Mouse (Mus musculus): ENCODE results near the gene D430042O09Rik.
A peak's percentile ranks its signal among the peaks of the same experiment; 100 is the strongest.

The D430042O09Rik gene

DNA sequence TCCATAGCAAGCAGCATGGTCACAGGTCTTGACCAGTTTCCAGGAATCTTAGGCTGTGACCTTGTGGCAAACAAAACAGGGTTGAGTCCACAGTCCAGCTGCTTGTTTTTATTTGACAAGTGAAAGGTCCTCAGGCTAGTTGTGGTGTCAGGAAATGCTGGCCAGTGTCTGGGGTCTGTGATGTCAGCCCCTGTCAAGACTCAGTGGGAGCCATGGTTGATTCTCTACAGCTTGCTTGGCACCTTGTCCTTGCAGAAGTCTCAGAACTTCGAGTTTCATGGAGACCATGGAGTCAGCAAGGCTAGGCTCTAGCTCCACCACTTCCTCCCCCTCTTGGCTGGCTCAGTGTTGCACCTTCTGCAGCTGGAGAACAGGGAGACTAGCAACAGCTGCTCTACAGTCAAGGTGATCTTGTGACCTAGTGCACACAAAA, 33.6 kb downstream of the D430042O09Rik start:
- no peak for DNase-seq

DNA sequence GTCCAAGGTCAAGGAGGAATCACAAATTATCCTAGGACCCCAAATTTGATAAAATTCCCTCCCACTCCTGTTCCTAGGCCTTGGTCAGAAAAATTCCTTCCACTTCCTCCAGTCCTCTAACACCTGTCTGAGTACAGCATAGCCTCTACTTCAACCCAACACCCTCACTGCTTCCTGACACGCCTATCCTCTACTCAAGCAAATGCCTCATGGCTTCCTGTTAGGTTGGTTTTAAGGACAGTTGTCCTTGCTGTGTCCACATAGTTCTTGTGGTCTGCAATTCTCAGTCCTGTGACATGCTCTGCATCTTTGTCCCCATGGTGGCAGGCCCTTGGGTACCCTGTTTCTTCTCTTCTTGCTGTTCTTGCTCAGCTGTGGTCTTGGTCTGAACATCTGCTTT, 37.1 kb downstream of the D430042O09Rik start:
- DNase-seq, result no peak

DNA sequence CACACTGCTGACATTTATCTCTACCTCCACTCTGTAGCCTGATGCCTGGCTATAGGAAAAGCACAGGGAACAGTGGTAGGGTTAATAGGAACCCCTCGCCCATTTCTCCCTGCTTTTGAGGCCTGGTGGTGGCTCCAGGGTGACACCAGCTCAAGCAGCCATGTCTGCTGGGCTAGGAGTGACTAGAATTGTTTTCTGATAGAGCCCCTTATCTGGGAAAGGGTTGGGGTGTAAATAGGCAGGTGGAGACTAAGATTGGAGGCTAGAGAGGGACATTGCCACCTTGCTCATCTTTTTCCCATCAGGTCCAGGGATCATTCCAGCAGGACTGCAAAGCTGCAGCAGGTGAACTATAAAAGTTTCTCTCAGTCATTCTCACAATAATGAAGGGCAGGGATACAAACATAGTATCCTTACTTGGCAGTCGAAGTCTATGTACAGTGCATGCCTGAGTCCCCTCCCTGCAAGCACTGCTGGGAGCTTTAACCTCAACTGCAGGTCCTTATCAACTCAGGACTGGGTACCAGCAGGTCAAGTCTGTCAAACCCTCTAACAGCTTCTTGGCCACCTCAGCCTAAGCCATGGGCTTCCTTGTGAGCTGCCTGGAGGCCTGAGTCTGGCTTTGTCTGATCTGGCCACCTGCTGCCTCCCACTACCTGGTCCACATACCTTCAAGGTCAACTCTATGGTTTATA, 39.1 kb downstream of the D430042O09Rik start:
- DNase-seq, result no peak

DNA sequence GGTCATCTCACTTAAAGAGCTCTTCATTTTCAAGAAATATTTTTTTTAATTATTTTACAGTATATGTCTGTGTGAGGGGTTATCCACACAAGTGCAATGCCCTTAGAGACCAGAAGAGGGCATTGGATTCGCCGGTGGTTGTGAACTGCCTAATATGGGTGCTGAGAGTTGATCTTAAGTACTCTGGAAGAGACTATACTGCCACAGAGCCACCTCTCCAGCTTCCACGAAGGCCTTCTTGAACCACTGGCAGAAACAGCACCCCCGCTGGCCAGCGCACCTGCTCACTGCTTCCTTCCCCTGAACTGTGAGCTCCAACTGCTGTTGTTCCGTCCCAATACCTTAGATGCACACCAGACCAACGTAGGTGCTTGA, 39.6 kb downstream of the D430042O09Rik start:
- peak; percentile 33 to 51 for DNase-seq

DNA sequence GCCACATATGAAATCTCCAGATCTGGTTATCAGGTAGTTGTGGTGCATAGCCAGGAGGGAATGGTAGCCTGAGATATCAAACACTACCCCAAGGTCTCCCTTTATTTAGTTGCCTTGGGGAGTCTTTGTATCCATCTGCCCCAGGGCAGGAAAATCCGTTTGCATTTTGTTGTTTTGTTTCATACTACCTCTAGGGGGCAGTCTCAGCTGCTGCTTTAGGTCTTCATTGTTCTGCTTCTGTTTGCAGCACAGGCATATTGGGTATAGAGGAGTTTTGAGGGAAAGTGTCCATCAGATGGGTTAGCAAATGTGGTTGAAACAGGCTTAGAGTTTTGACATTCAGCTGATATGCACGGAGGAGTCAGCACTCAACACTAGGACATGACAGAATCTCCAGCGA, 40.5 kb downstream of the D430042O09Rik start:
- peak; percentile 26 to 54 for DNase-seq

DNA sequence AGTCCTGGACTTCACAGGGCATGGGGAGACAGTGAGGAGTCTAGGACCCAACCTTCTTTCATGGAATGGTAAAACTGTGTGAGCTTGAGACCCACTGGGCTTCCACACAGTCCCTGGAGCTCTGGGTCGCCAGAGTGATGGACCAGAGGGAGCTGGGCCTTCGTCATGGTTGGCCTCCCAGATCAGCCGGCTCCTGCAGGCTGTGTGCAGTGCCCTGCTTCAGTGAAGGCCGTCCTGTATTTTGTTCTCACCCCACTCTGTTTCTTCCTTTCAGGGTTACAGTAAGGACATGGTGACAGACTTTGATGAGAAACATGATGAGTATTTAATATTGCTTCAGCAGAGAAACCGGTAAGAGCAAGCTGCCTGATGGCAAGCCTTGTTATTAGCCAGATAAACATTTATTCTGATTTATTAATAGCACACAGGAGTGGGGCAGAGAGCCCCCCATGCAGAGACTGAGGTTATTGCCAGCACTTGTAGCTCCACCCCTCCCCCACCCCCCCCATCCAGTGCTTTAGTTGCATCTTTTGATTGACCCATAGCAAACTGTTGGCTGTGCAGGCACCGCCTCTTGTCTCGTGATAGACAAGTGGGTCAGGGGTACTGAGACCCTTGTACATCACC, 45.1 kb downstream of the D430042O09Rik start:
- DNase-seq, result no peak

DNA sequence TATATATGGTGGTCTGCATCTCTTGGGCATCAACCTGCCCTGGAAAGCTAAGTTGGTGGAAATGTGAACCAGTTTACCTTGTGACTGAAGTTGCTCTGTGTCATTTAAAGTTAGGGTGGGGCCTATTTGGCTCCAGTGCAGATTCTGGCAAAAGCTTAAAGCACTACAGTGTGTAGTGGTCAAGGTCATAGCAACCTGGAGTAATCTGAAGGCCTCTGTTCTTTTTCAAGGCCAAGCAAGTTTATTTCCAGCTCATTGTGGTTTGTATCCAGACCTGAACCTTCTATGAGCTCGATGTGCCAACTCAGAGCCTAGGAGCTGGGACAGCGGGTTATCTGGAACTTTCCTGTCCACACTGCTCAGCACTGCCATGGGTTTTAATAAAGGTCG, 45.6 kb downstream of the D430042O09Rik start:
- DNase-seq, result no peak

DNA sequence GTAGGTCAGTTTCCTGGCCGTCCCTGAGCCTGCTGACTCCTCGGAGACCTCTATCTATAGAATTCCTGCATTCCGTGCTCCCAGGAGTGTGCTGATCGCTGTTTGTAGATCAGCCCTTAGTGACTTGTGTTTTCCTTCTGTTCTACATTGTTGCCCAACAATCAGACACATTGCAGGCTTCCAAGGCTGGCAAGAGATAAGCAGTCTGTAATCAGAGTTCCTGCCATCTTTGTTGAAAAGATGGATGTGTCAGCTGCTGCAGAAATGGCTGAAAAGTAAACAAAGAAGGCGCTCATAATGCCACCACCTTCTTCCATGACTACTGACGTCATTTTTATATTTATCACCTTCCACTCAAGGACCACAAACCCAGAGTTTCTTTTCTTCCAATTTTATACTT, 49.1 kb downstream of the D430042O09Rik start:
- DNase-seq, result no peak

DNA sequence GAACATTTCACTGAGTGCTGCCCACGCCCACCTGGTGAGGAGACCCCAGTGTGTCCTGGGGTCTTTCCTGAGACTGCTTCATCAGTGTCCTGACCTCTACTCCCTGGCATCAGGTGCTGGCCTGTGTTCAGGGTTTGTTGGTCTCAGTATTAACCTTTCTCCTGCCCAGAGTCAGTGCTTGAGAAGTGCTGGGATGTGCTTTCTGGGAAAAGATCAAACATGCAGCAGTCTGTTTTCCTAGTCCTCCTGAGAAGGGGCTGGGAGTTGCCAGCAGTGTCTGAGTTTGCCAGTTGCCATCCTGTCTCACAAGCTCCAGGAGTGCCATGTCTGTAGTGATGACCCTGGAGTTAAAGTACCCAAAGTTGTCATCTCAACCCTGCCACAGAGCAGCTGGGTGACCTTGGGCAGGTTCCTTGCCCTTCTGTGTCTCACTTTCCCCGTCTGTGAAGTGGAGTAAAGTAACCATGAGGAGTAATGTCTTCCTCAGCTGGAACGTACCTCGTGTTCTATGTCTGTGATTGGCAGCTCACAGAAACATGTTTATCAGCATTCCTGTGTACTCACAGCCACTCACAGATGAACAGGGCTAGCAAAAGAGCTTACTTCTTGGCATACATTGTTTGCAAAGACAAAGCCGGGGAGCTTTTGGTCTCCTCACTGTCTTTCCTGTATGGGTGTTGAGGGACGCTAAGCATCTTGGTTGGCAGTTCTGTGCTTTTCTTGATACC, 50.4 kb downstream of the D430042O09Rik start:
- no peak for DNase-seq

DNA sequence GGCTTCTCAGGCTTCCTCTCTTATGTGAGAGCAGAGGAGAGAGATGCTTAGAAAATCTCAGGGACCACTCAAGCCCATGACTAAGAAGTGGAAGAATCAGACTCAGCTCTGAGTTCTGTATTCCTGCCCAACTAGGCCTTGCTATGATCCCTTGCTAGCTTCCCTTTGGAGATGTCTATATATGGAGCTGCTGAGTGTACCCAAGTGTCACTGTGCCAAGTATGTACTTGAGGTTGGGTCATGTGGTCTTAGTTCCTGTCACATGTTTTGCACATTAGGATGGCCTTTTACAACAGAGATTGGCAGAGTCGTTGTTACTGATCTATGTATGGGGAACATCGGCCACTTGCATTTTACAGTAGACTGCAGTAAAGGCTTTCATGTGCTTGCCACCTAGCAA, 54.6 kb downstream of the D430042O09Rik start:
- no peak for DNase-seq

DNA sequence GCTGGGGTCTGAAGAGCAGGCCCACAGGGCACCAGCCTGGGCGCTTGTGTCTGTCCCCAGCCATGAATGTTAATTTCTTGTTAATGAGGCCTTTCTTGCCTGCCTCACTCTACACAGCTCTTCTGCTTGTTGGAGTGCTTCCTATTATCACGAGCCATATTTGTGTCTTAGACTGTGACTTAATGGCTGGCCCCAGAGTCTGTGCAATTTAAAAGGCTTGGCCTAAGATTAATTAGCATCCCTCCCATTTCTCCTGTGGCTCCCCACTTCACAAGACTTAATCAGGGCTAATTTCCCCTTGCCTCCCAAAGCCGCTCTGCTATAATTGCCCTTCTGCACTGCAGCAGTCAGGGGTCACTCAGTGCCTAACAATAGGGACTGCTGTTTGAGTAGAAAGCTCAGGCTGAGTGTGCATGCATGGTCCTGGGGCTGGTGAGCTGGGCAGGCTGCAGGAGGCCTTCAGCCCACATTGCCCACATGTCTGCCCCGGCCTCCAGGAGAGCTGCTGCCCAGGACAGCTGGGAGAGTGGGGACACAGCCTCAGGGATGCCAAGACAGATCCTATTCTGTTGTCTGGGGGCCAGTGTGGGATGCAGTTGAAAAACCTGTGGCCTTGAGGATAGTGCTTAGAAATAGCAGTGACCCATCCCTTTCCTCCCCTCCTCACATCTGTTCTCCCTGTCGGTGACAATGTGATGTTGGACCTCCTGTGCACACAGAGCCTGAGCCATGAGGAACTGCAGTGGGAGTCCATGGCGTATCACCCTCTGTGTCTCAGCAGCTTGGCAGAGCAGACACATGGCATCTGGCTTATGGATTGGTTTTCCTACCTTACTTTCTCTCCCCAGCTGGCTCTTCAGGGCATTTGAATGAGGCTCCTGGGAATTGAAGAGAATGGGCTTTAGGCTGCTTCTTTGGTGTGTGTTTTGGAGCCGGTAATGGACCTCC, 55.5 kb downstream of the D430042O09Rik start:
- DNase-seq, result no peak

DNA sequence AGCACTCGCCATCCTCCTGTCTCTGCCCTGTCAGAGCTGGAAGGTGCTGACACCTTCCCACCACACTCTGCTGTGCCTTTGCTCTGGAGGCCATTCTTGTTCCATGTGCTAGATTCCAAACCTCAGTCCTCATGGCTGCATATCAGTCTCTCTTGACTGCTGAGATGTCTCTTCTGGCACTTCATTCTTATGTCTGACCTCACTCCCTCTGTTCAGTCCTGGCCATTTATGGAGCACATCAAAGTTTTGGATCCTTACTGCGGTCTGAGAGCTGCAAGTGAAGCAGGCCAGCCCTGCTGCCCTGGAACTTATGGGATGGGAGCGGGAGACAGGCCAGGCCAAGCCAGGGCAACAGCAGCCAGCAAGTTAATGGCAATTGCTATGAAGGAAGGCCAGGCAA, 56.7 kb downstream of the D430042O09Rik start:
- DNase-seq, result no peak

DNA sequence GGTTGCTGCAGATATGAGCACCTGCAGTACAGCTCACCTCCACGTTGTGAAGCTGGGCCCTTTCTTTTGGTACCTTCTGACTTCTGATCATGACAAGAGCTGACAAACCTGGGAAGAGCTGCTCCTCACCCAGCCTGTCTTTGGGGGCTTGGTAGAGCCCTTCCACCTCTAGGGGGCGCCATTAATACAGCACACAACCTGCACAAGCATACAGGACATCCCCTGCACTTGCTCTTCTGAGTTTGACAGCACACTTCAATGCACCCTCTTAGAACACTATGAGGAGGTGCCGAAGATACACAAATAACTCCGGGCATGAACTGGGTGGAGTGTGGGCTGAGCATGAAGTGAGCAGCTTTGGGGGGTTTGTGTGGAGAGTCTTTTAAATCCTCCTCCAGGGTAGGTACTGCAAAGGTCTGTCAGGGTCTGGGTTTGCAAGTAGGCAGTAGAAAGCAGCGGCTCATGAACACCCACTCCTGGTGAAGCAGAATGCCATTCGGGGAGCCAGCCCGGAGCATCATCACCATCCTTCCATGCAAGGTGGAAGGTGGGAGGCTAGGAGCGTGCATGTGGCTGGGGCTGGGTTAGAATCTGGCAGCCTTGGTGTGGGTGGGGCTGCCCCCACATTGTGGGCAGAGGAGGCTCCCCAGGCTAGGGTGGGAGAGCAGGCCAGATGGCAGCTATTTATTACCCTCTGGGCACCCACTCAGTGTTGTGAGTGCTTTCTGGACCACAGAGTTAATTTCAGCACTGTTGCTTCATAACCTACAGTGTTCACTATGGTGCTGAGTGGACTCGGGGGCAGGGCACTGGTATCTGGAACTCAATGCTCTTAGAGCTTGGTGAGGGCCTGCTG, 59.5 kb downstream of the D430042O09Rik start:
- DNase-seq, result peak; percentile 87 to 89

DNA sequence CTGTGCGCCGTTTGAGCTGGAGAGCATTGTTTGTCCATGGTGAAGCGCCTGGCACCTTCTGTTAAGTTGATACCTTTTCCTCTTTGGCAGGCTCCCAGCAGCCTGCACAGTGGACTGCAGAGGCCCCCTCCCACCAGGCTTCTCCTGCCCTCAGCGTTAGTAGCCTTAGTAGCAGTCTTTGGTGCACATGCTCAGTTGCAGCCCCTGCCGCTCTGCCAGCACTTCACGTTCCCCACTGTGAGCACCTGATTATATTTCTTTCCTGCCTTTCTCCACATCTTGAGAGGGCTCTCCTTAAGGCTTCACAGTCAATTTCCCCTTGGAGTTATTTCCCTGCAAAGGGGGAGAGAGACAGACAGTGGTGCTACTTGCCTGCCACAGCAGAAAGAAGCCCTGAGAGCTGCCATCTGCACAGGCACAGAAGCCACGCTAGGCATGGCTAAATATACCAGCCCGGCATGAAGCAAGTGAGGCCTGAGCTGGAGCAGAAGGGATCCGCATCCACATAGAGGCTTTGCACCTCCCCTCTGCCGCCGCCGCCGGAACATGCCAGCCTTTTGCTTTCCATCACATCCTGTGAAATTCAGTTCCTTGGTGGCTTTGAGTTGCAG, 65.4 kb downstream of the D430042O09Rik start:
- DNase-seq, result peak; percentile 73 to 79

DNA sequence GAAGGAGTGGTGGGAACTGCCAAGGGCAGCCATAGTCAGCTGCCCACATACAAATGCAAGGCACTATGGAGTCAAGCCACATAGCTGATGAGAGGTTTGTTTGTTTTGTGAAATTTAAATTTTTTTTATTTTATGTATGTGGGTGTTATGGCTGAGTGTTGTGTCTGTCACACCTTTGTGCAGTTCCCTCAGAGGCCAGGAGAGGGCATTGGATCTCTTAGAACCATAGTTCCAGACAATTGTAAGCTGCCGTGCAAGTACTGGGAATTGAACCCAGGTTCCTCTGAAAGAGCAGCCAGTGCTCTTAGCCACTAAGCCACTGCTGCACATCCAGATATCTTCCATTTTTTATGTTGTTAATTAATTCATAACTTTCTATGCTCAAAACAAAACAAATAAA, 75.5 kb downstream of the D430042O09Rik start:
- DNase-seq, result peak in 1 of 2 experiments; percentile 39

DNA sequence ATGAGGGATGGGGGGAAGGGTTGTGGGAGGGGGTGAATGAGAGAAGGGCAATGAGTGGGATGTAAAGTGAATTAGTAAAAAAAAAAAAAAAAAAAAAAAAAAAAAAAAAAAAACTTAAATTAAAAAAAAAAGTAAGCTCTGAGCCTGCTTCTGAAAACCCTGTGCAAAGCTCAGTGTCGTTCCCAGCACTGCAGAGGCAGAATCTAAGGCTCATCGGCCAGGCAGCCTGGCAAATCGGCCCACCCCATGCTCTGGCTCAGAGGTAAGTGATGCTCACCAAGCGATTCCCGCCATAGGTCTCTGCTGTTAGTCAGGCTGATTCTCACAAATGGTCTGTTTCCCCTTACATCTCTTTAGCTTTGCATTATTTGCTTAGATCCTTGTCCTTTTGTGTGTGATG, 78.4 kb downstream of the D430042O09Rik start:
- no peak for DNase-seq

DNA sequence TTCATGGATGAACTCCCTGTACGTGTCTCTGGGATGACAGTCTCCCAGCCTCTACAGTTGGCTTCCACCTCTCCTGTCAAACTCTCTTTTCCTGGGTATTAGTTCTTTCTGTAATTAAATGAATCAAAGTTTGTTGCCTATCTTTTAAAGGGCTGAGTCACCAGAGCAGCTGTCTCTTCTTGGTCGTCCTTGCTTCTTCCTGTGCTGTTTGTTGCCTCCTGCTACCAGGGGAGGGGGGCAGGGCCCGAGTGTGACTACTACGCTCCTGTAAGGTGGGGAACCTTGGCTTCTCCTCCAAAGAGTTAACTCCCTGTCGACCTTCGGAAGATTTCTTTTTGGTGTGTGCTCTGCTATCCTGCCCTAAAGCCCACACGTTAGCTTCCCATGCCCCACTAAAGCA, 79.4 kb downstream of the D430042O09Rik start:
- no peak for DNase-seq

DNA sequence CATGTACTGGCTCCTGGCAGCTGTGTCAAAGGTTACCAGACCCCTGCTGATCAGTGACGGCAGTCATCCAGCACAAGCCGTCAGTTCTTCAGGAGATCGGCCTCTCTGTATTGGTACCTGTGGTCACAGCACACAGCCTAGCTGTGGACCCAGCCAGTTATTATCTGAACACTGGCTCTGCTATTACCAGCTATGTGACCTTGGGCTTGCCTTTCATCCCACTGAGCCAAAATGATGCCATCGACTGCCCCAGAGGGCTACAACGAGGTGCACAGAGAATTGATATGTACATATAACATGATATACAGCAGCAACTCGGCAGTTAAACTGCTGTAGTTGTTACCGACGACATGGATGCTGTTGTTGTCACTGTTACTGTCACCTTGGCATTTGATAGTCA, 82.4 kb downstream of the D430042O09Rik start:
- no peak for DNase-seq

DNA sequence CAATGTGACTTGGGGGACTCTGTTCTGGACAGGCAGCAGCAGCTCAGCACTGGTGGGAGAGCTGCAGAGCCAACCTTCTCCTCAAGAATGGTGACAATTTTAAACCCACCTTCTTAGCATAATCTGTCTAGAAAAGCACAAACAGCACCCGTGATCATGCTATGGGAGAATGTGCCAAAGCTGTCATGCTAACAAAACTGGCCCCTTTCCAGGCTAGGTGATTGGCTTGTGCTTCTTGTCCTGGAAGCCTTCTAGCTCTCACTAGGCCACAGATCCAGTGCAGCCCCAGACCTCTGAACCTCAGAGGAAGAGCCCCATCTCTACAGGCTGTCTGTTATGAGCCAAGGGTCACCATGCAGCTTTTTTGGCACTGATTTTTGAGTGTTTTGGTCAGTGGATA, 98.9 kb downstream of the D430042O09Rik start:
- DNase-seq, result peak; percentile 43 to 54

DNA sequence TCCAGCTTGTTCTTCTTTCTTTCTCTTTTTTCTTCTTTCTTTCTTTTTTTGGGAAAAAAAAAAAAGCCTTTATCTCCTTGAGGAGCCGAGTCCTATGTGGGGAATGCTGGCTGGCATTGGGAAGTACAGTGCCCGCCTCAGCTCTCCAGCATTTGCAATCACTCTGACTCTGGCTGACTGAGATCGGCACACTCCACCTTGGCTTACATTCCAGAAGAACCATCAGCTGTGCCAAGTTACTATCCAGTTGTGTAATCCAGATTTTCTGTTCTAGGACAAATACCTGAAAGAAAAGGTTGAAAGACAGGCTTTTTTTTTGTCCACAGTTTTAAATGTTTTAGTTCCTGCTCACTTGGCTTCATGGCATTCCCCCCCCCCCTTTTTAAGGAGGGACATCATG, 100.5 kb downstream of the D430042O09Rik start:
- no peak for DNase-seq

DNA sequence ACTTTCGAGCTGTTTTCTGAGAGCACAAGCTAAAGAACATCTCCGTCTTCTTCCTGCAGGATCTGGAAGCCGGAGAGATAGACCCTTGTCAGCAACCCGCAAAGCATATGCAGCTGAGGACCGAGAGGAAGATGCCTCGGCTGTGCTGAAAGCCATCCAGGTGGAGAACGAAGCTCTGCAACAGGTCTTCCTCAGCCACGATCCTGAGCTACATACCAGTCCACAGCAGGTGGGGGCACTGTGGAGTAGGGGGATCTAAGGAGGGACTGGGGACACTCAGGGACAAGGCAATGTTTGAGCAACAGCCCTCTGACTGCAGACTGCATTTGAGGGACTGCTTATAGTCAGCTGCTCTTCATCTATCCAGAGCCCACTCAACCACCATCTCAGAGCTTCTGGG, 105.0 kb downstream of the D430042O09Rik start:
- DNase-seq, result no peak
